Mouse (Mus musculus): ENCODE measurements around the gene Adam3. TPM values are rescaled to one million over a fixed set of nuclear protein-coding genes. Genes with fewer than 3 reads are reported as not detected.

Adam3 gene
- not detected for polyA plus RNA-seq (2017; shearing (Covaris generic))

DNA sequence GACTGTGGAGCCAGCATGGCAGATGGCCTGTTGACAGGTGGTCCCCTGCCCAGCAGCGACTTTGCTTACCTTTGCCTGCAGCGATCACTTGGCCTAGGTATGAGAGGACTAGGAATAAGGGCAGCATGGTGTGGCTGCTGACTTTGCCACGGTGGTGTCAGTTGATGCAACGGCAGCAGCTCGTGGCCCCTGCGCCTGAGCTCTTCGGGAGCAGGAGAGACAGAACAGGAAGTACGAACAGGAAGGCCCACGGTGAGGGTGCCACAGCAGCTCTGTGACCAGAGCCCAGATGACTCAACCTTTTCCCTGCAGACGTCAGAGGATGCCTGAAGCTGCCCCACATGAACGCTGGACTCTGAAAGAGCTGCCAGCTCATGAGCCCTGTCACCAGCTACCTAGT lies at the start of gene Adam3:
TSS of gene Adam3 (minus strand) at position 223 of the 400 bp plus-strand sequence.
- ATAC-seq, result no peak

DNA sequence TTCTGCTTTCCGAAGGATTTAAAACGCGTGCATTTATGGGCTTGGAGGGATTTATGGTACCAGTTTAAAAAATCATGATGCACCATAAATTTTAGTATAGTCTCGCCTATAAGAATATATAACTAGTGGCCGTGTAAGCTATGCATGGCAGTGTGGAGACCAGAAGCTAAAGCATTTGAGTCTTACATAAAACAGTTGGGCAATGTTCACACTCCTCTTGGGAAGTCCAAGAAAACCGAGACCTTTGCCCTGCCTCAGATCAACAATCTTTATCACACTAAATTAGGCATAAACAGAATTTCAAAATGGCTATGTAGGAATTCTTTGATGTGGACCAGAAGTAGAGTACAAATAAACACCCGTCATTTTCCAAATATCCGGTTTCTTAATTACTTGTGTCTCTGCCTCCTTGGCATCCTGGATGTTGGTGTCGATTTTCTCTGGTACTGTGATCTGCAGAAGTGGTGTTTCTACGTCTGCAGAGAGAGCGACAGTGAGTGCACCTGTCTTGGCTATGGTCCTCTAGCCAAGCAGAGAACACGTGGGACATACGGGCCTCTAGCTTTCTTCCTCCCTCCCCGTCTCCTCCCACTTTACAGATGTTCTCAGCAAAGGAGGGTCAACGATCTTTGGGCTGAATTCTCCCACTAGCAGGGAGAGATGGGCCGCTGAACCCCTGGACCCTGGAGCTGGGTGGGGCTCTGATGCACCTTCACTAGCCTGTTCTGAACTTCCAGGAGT lies 596 bp downstream of the Adam3 start:
- ATAC-seq, result no peak

Other genes with a start within 250 kb of the Adam3 start
- not detected for gene Adam5, start 98.5 kb upstream of the Adam3 start, polyA plus RNA-seq (2017; shearing (Covaris generic))